In genomic region chr4:137795611-137796557, GRCm38 (mm10) we compare ENCODE assay signal across 9 mouse cellular contexts. TPM values are rescaled to one million over a fixed set of nuclear protein-coding genes. Genes with fewer than 3 reads are reported as not detected.
DNase-seq lines count a peak whose midpoint lies in the region; ATAC-seq lines count a peak whose summit lies in the region.
"Had no signal": no experiment of that assay in that cellular context is flagged by ENCODE, and none has a peak within 500 bp of the region (broad histone marks: within the 10 kb centered on the region; RNA-seq: fewer than 3 reads in every experiment).

TSS of gene Alpl (minus strand) at chr4:137796384.

- no peak within 1 kb of the TSS for H3K27ac ChIP-seq in hindbrain, embryonic 16.5 days (ENCODE audit: low read depth, low read length)
- peak within 1 kb of the TSS; percentile 66 for H3K27ac ChIP-seq in limb, embryonic 10.5 days
- no peak within 1 kb of the TSS for H3K27ac ChIP-seq in midbrain, embryonic 13.5 days

- WGBS in hindbrain, embryonic 16.5 days = under 1% methylated on average over 63 of the region's 78 CpGs
- 1% methylated on average over 77 of the region's 78 CpGs for WGBS in limb, embryonic 10.5 days
- WGBS in midbrain, embryonic 13.5 days = under 1% methylated on average over 69 of the region's 78 CpGs

- H3K4me3 ChIP-seq in hindbrain, embryonic 16.5 days (ENCODE audit: low read length) = peak within 1 kb of the TSS; percentile 41
- H3K4me3 ChIP-seq in limb, embryonic 10.5 days = peak within 1 kb of the TSS; percentile 58
- peak within 1 kb of the TSS; percentile 41 for H3K4me3 ChIP-seq in midbrain, embryonic 13.5 days (replicated peaks)
- H3K4me3 ChIP-seq: myocyte had no signal

- peak within 1 kb of the TSS; percentile 56 for H3K9ac ChIP-seq in hindbrain, embryonic 16.5 days (ENCODE audit: low read depth, low read length)
- 0 out of 2 replicates have a peak within 1 kb of the TSS, but pooled peaks have one; percentile 4 for H3K9ac ChIP-seq in midbrain, embryonic 13.5 days (replicated peaks)

- H3K36me3 ChIP-seq in hindbrain, embryonic 16.5 days (ENCODE audit: control insufficient read depth, insufficient read depth, low read length) = no peaks in the 10 kb centered on the region
- H3K36me3 ChIP-seq in limb, embryonic 10.5 days = no peaks in the 10 kb centered on the region
- H3K36me3 ChIP-seq in midbrain, embryonic 13.5 days = no peaks in the 10 kb centered on the region

- peak; percentile 70 for DNase-seq in CD4-positive, CD25-positive, alpha-beta regulatory T cell, adult 2 months (ENCODE audit: low read depth, low spot score)
- DNase-seq in cerebellum, postnatal 10 days = peak; percentile 80
- DNase-seq in gastrocnemius, postnatal 10 days = peak; percentile 82
- peak; percentile 85 for DNase-seq in limb, embryonic 10.5 days (ENCODE audit: low spot score)
- DNase-seq in spleen, postnatal 36 days (ENCODE audit: low spot score in 2 of 2) = peak; percentile 68 to 70

- H3K27me3 ChIP-seq in hindbrain, embryonic 16.5 days (replicated peaks; ENCODE audit: control insufficient read depth, insufficient read depth, low read length) = peaks cover 10% of the 10 kb centered on the region
- H3K27me3 ChIP-seq in limb, embryonic 10.5 days (ENCODE audit: low read depth, poor library complexity, severe bottlenecking) = peaks cover 59% of the 10 kb centered on the region
- peaks cover 27% of the 10 kb centered on the region; the same call in 1 of the 2 replicates for H3K27me3 ChIP-seq in midbrain, embryonic 13.5 days

- peaks cover 10% of the 10 kb centered on the region for H3K4me1 ChIP-seq in hindbrain, embryonic 16.5 days (ENCODE audit: control insufficient read depth, insufficient read depth, low read depth, low read length)
- peaks cover 37% of the 10 kb centered on the region for H3K4me1 ChIP-seq in limb, embryonic 10.5 days
- H3K4me1 ChIP-seq in midbrain, embryonic 13.5 days (replicated peaks) = peaks cover 35% of the 10 kb centered on the region

- no peaks in the 10 kb centered on the region for H3K9me3 ChIP-seq in hindbrain, embryonic 16.5 days (ENCODE audit: control insufficient read depth, low read length)
- no peaks in the 10 kb centered on the region for H3K9me3 ChIP-seq in limb, embryonic 10.5 days (replicated peaks)
- no peaks in the 10 kb centered on the region for H3K9me3 ChIP-seq in midbrain, embryonic 13.5 days

- H3K4me2 ChIP-seq in hindbrain, embryonic 16.5 days (ENCODE audit: low read length) = peak within 1 kb of the TSS; percentile 90
- peak within 1 kb of the TSS; percentile 66 for H3K4me2 ChIP-seq in midbrain, embryonic 13.5 days (replicated peaks)

- no peak for ATAC-seq in CD4-positive, CD25-positive, alpha-beta regulatory T cell, adult 4 months
- peak; percentile 86 for ATAC-seq in hindbrain, embryonic 16.5 days
- ATAC-seq in midbrain, embryonic 13.5 days = peak; percentile 75

RNA-seq across cellular contexts. Expression of gene Alpl, which starts in this region (rescaled TPM):
- polyA plus RNA-seq in CD4-positive, CD25-positive, alpha-beta regulatory T cell, adult 4 months (2017; shearing (Covaris generic)) = 1 to 10 TPM; 1.5 to 2.8 TPM
- 10 to 100 TPM in 1 of 2 experiments, 1 to 10 TPM in 1; 2.7 to 20.8 TPM for total RNA-seq in gastrocnemius, postnatal 10 days (2021)
- polyA plus RNA-seq in hindbrain, embryonic 16.5 days (2015; fragmentation: Nextera tagmentation; extraction: Ambion mirVana) = 16.9 and 18.0 TPM in 2 replicates
- 5.1 and 7.9 TPM in 2 replicates for polyA plus RNA-seq in limb, embryonic 10.5 days (2016; fragmentation: Nextera tagmentation; extraction: Ambion mirVana)
- 8.0 and 9.3 TPM in 2 replicates for polyA plus RNA-seq in midbrain, embryonic 13.5 days (2015; fragmentation: Nextera tagmentation; extraction: Ambion mirVana)
